Mouse (Mus musculus): ENCODE measurements around the gene Msh5. TPM values are rescaled to one million over a fixed set of nuclear protein-coding genes. Genes with fewer than 3 reads are reported as not detected.
"Not testable (repeated sequence)": the region's sequence is repeated elsewhere in the genome, so short reads cannot be mapped to it uniquely, and the experiment has no call there.

Msh5 gene
- polyA plus RNA-seq, 1 experiment from 2014 or later = 4.6 TPM

DNA sequence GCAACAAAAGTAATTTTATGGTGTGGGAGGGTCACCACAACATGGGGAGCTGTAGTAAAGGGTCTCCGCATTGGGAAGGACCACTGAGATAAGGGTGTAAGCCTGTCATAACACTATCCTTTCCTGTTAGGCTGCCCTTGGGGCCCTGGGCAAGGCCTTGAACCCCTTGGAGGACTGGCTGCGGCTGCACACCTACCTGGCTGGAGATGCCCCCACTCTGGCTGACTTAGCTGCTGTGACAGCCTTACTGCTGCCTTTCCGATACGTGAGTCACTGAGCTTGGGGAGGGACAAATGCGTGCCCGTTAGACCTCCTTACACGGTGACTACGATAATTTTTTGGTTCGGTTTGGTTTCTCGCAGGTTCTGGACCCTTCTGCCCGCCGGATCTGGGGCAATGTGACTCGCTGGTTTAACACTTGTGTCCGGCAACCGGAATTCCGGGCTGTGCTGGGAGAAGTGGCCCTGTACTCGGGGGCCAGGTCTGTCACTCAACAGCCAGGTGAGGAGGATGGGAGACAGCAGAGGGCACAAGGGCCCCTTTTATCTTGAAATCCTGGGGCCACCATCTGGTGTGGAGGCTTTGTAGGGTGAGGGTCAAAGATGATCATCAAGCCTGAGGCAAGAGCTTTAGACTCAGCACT, 42.3 kb downstream of the Msh5 start:
- ATAC-seq (replicated peaks; ENCODE audit: insufficient number of reproducible peaks, low FRiP score, low TSS enrichment) = no peak
- no peaks in the 10 kb centered on the region for H3K27me3 ChIP-seq (ENCODE audit: control insufficient read depth, insufficient read depth, low read length)
- 90% methylated on average over 17 of the region's 17 CpGs for WGBS (ENCODE audit: insufficient replicate concordance)
- H3K9me3 ChIP-seq (replicated peaks; ENCODE audit: control insufficient read depth, low read length) = no peaks in the 10 kb centered on the region
- no peak overlapping the region for H3K4me2 ChIP-seq
- peaks cover 20% of the 10 kb centered on the region for H3K4me1 ChIP-seq (ENCODE audit: control insufficient read depth, insufficient read depth, low read length)
- H3K4me3 ChIP-seq (ENCODE audit: low read depth, low read length) = no peak overlapping the region
- no peak overlapping the region for H3K9ac ChIP-seq (ENCODE audit: low read depth, low read length)
- H3K27ac ChIP-seq (ENCODE audit: low read depth, low read length) = no peak overlapping the region
- peaks cover 26% of the 10 kb centered on the region for H3K36me3 ChIP-seq (ENCODE audit: control insufficient read depth, insufficient read depth, low read length)

DNA sequence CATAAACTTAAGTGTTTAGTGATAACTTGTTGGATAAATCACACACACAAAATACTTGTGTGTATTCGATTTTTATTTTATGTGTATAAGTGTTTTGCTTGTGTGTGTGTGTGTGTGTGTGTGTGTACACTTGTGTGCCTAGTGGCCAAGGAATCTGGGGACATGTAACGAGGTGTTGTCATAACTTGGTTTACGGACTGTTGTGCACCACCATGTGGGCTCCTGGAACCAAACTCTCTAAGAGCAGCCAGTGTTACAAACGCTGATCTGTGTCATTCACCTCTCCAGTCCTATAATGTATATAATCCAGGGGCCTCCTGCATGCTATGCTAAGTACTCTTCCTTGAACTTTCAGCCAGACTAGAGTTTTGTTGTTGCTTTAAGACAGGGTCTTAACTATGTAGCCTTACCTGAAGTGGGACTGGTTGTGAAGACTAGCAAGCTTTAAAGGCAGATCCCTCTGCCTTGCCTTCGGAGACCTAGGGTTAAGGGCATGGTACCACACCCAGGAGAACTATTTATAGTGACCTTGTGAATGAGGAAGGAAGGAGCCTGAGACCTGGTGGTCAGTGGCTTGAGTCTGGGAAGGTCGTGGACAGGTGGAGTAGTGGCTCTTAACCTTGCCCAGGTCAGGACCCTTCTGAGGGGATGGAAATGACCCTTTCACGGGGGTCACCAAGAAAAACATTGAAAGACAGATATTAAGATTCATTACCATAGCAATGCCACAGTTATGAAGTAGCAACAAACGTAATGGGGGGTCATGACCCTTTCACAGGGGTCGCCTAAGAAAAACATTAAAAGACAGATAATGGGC, 43.3 kb downstream of the Msh5 start:
- Histone ChIP-seq H3K4me3 (ENCODE audit: low read depth, low read length) (peak overlapping the region; percentile 94), H3K9ac (ENCODE audit: low read depth, low read length) (peak overlapping the region; percentile 96; the same call in 1 of the 2 replicates), H3K4me1 (ENCODE audit: control insufficient read depth, insufficient read depth, low read length) (peaks cover 20% of the 10 kb centered on the region), H3K36me3 (ENCODE audit: control insufficient read depth, insufficient read depth, low read length) (peaks cover 27% of the 10 kb centered on the region), H3K4me2 (peak overlapping the region; percentile 99), H3K27ac (ENCODE audit: low read depth, low read length) (no peak overlapping the region), H3K27me3 (ENCODE audit: control insufficient read depth, insufficient read depth, low read length) (no peaks in the 10 kb centered on the region), H3K9me3 (replicated peaks; ENCODE audit: control insufficient read depth, low read length) (no peaks in the 10 kb centered on the region)
- 70% methylated on average over 9 of the region's 9 CpGs for WGBS (ENCODE audit: insufficient replicate concordance)
- ATAC-seq (replicated peaks; ENCODE audit: insufficient number of reproducible peaks, low FRiP score, low TSS enrichment) = no peak

- 10% methylated on average over 12 of the region's 12 CpGs for WGBS (ENCODE audit: insufficient replicate concordance)
Measured at GRCm38 (mm10) chr17:35002153-35002865, 44.2 kb downstream of the Msh5 start.

GRCm38 (mm10) chr17:35001452-35002152, 44.9 kb downstream of the Msh5 start:
- Histone ChIP-seq H3K36me3 (ENCODE audit: control insufficient read depth, insufficient read depth, low read length) (peaks cover 18% of the 10 kb centered on the region), H3K27ac (ENCODE audit: low read depth, low read length) (peak overlapping the region; percentile 98)
- WGBS (ENCODE audit: insufficient replicate concordance) = under 1% methylated on average over 35 of the region's 35 CpGs

More at GRCm38 (mm10) chr17:35002153-35002865, 44.2 kb downstream of the Msh5 start:
- H3K36me3 ChIP-seq (ENCODE audit: control insufficient read depth, insufficient read depth, low read length) = peaks cover 20% of the 10 kb centered on the region
- H3K9ac ChIP-seq (ENCODE audit: low read depth, low read length) = peak overlapping the region; percentile 96
- peak overlapping the region; percentile 94 for H3K4me3 ChIP-seq (ENCODE audit: low read depth, low read length)
- no peak for ATAC-seq (replicated peaks; ENCODE audit: insufficient number of reproducible peaks, low FRiP score, low TSS enrichment)
- no peaks in the 10 kb centered on the region for H3K9me3 ChIP-seq (replicated peaks; ENCODE audit: control insufficient read depth, low read length)
- H3K4me1 ChIP-seq (ENCODE audit: control insufficient read depth, insufficient read depth, low read length) = peaks cover 20% of the 10 kb centered on the region
- H3K27me3 ChIP-seq (ENCODE audit: control insufficient read depth, insufficient read depth, low read length) = no peaks in the 10 kb centered on the region
- 0 out of 2 replicates have a peak overlapping the region, but pooled peaks have one; percentile 32 for H3K27ac ChIP-seq (ENCODE audit: low read depth, low read length)
- peak overlapping the region; percentile 99 for H3K4me2 ChIP-seq

GRCm38 (mm10) chr17:35000717-35001451, 45.7 kb downstream of the Msh5 start, which contains the start of gene Vars:
Vars (plus strand) TSS chr17:35000987.
- WGBS (ENCODE audit: insufficient replicate concordance) = under 1% methylated on average over 77 of the region's 83 CpGs
- peak within 1 kb of the TSS; percentile 99 for H3K4me2 ChIP-seq
- H3K27me3 ChIP-seq (ENCODE audit: control insufficient read depth, insufficient read depth, low read length) = no peaks in the 10 kb centered on the region
- H3K9me3 ChIP-seq (replicated peaks; ENCODE audit: control insufficient read depth, low read length) = no peaks in the 10 kb centered on the region
- H3K9ac ChIP-seq (ENCODE audit: low read depth, low read length) = peak within 1 kb of the TSS; percentile 96
- peaks cover 24% of the 10 kb centered on the region for H3K4me1 ChIP-seq (ENCODE audit: control insufficient read depth, insufficient read depth, low read length)
- ATAC-seq (replicated peaks; ENCODE audit: insufficient number of reproducible peaks, low FRiP score, low TSS enrichment) = peak; percentile 87
- peak within 1 kb of the TSS; percentile 94 for H3K4me3 ChIP-seq (ENCODE audit: low read depth, low read length)
- peak within 1 kb of the TSS; percentile 98 for H3K27ac ChIP-seq (ENCODE audit: low read depth, low read length)
- H3K36me3 ChIP-seq (ENCODE audit: control insufficient read depth, insufficient read depth, low read length) = peaks cover 15% of the 10 kb centered on the region

More at GRCm38 (mm10) chr17:35001452-35002152, 44.9 kb downstream of the Msh5 start:
- Histone ChIP-seq H3K4me1 (ENCODE audit: control insufficient read depth, insufficient read depth, low read length) (peaks cover 24% of the 10 kb centered on the region), H3K4me2 (peak overlapping the region; percentile 99), H3K4me3 (ENCODE audit: low read depth, low read length) (peak overlapping the region; percentile 94), H3K9me3 (replicated peaks; ENCODE audit: control insufficient read depth, low read length) (no peaks in the 10 kb centered on the region), H3K27me3 (ENCODE audit: control insufficient read depth, insufficient read depth, low read length) (no peaks in the 10 kb centered on the region), H3K9ac (ENCODE audit: low read depth, low read length) (peak overlapping the region; percentile 96)
- ATAC-seq (replicated peaks; ENCODE audit: insufficient number of reproducible peaks, low FRiP score, low TSS enrichment) = no peak; the same call in 1 of the 2 replicates

DNA sequence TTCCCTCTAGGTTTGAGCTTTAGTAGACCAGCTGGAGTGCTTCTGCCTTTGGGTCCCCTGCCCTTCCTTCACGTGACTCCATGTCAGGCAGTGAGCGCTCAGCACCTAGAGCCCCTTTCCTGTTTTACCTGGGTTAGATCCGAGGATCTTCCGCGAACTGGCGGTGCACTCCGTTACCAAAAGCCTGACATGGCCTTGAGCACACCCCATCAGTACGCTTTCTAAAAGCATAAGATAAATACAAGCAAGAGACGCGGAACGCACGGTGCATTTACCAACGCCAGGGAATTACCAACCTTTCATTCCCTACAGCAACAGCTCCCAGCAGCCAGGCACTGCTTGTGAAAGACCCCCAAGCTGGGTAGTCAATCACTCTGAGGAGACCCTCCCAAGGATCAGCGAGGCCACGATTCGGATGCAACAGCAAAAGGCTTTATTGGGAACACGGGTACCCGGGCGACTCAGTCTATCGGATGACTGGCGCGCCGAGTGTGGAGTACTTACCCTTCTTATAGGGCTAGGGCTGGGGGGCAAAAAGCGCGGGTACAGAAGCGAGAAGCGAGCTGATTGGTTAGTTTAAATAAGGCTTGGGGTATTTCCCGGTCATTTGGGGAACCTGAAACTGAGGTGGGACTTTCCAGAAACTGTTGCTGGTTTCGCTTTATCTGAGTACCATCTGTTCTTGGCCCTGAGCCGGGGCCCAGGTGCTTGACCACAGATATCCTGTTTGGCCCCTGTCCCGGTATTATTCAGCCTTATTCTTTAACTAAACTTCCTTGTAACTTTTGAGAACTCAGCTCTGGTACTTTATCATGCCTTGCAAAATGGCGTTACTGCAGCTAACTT, 46.5 kb downstream of the Msh5 start:
- 22% methylated on average over 29 of the region's 32 CpGs for WGBS (ENCODE audit: insufficient replicate concordance)
- H3K9ac ChIP-seq (ENCODE audit: low read depth, low read length) = peak overlapping the region; percentile 96
- H3K27me3 ChIP-seq (ENCODE audit: control insufficient read depth, insufficient read depth, low read length); H3K9me3 ChIP-seq (replicated peaks; ENCODE audit: control insufficient read depth, low read length); H3K36me3 ChIP-seq (ENCODE audit: control insufficient read depth, insufficient read depth, low read length); ATAC-seq (replicated peaks; ENCODE audit: insufficient number of reproducible peaks, low FRiP score, low TSS enrichment): not testable (repeated sequence)
- H3K4me1 ChIP-seq (ENCODE audit: control insufficient read depth, insufficient read depth, low read length) = peaks cover 24% of the 10 kb centered on the region
- H3K4me2 ChIP-seq = peak overlapping the region; percentile 99
- H3K4me3 ChIP-seq (ENCODE audit: low read depth, low read length) = peak overlapping the region; percentile 94
- H3K27ac ChIP-seq (ENCODE audit: low read depth, low read length) = peak overlapping the region; percentile 98

All from heart, embryonic 11.5 days (tissue).